Mouse (Mus musculus): ENCODE data around the gene Rnf214.

DNA sequence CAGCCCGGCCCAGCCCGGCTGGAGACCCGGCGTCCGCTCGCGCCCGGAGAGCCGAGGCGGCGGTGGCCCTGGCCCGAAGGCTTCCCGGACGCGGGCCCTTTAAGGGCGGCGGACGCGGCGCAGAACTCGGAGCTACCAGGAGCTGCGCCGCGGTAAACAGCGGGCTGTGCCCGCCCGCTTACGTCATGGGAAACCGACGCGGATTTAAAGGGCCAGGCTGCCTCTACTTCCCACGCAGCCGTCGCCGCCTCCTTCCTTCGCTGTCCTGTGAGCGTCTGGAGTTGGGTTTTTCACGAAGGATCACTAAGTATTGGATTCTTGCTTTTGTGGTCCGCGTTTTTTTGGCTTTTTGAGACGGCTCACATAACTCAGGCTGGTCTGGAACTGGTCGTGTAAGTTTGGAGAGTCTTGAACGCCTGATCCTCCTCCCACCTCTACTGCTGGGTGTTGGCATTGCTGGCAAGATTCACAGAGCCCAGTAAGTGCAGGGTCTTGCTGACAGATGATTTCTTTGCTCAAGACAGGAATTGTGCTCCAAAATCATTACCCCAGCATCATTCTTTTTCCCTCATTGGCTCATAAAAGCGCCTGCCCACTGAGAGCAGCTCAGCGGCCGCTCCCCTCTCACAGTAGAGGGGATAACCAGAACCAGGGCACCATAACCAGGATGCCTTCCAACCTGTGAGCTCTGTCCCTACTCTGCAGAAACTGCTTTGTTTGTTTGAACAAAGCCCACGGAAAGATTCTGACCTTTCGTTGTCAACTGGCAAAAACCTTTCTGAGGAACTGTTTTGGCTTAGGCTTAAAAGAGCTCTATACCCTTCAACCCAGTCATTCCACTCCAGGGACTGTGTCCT lies 48.6 kb upstream of the Rnf214 start, which contains the start of gene Sidt2:
- no peak for TF ChIP-seq CTCF (IDR thresholded peaks at IDR 0.05; ENCODE audit: low read depth)
- no peak for TF ChIP-seq EP300 (IDR thresholded peaks at IDR 0.05; ENCODE audit: low read depth)

All from heart, postnatal 0 days (tissue).